Mouse (Mus musculus) heart, embryonic 14.5 days (tissue): Measurements from ENCODE around the gene Agap2. TPM values are rescaled to one million over a fixed set of nuclear protein-coding genes. Genes with fewer than 3 reads are reported as not detected.
A peak's percentile ranks its signal among the peaks of the same experiment; 100 is the strongest.

Experiments used
- ATAC-seq: fragments of 200-750 bp; cut with Nextera tagmentation; 2 replicates; pipeline ENCODE4 v1.8.0; 2017; ENCODE audit warnings: low read depth, moderate TSS enrichment; ENCODE audit not compliant: insufficient number of reproducible peaks, insufficient read depth, low FRiP score
- H3K27ac ChIP-seq, 2 experiments: fragments of 200-500 bp in 1 of 2; fragments of 300-500 bp in 1 of 2; sonication (generic) in 1 of 2; replicated peaks in 1 of 2; 2 replicates each; pipeline ENCODE4 v1.5.1; 2012 to 2014; ENCODE audit warnings: low read depth in 2 of 2, low read length in 2 of 2, control low read depth in 1 of 2, mild to moderate bottlenecking in 1 of 2, mixed read lengths in 1 of 2; ENCODE audit not compliant: control insufficient read depth in 1 of 2, insufficient read depth in 1 of 2
- H3K27me3 ChIP-seq: fragments of 300-500 bp; sonication (generic); 2 replicates; pipeline ENCODE4 v1.6.1; 2014; ENCODE audit warnings: mild to moderate bottlenecking, low read length, control low read depth; ENCODE audit not compliant: control insufficient read depth, insufficient read depth
- H3K36me3 ChIP-seq: fragments of 300-500 bp; sonication (generic); 2 replicates; pipeline ENCODE4 v1.6.1; 2014; ENCODE audit warnings: mild to moderate bottlenecking, control low read depth, low read length, mixed read lengths; ENCODE audit not compliant: control insufficient read depth, insufficient read depth
- H3K4me1 ChIP-seq, 2 experiments: fragments of 200-500 bp in 1 of 2; fragments of 300-500 bp in 1 of 2; sonication (generic) in 1 of 2; 2 replicates each; pipeline ENCODE4 v1.6.1; 2012 to 2014; ENCODE audit warnings: low read length in 2 of 2, control low read depth in 1 of 2, mixed read lengths in 1 of 2; ENCODE audit not compliant: control insufficient read depth in 2 of 2, insufficient read depth in 2 of 2
- H3K4me2 ChIP-seq: fragments of 300-500 bp; sonication (generic); 2 replicates; pipeline ENCODE4 v1.6.1; 2014; ENCODE audit warnings: mild to moderate bottlenecking, low read length
- H3K4me3 ChIP-seq, 2 experiments: fragments of 200-500 bp in 1 of 2; fragments of 300-500 bp in 1 of 2; sonication (generic) in 1 of 2; 2 replicates each; pipeline ENCODE4 v1.5.1; 2012 to 2014; ENCODE audit warnings: low read length in 2 of 2, mild to moderate bottlenecking in 2 of 2, control low read depth in 1 of 2, low read depth in 1 of 2, moderate library complexity in 1 of 2; ENCODE audit not compliant: control insufficient read depth in 1 of 2, insufficient read depth in 1 of 2
- H3K9ac ChIP-seq: fragments of 300-500 bp; sonication (generic); 2 replicates; pipeline ENCODE4 v1.6.1; 2014; ENCODE audit warnings: mild to moderate bottlenecking, low read length
- H3K9me3 ChIP-seq: fragments of 300-500 bp; sonication (generic); 2 replicates; pipeline ENCODE4 v1.6.1; 2016; ENCODE audit warnings: low read length, control low read depth; ENCODE audit not compliant: control insufficient read depth
- WGBS: fragments of 180-500 bp; shearing (Covaris S2); extraction: QIAGEN DNeasy Blood & Tissue Kit; methylation state at CpG from one replicate; pipeline ENCODE4 v1.1.7; 2014; 5-methylcytosine and 5-hydroxymethylcytosine counted together
- polyA plus RNA-seq: library from polyadenylated mRNA; unstranded; fragments of >200 nt; fragmentation: Nextera tagmentation; extraction: Ambion mirVana; gene quantifications from 2 replicates; pipeline ENCODE4 v1.2.1, GENCODE M21; 2014

Agap2 gene
- polyA plus RNA-seq, 1 experiment from 2014 or later: 0.27 TPM

DNA sequence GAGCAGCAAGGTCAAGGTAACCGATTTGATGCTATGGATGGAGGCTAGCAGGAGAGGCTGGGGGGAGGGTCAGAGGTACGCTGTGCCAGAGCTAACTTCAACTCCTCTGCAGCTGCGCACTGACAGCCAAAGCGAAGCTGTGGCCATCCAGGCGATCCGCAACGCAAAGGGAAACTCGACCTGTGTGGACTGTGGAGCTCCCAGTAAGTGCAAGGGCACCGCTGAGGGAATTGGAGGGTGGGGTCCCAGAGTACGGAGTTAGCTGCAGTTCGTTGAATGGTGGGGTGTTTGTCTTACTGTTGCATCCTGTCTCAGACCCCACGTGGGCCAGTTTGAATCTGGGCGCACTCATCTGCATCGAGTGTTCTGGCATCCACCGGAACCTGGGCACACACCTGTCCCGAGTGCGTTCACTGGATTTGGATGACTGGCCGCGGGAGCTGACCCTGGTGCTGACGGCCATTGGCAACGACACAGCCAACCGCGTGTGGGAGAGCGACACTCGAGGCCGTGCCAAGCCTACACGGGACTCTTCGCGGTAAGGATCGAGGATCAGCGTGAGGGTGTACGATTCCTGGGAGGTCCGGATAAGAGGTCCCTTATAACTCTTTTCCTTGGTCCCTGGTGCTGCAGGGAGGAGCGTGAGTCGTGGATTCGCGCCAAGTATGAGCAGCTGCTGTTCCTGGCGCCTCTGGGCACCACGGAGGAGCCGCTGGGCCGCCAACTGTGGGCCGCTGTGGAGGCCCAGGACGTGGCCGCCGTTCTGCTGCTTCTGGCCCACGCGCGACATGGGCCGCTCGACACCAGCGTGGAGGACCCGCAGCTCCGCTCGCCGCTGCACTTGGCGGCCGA lies 15.7 kb downstream of the Agap2 start:
- peaks cover 10 to 20% of the 10 kb centered on the region in 2 experiments for H3K4me1 ChIP-seq
- peaks cover under 1% of the 10 kb centered on the region; the same call in 1 of the 2 replicates for H3K36me3 ChIP-seq
- peak overlapping the region; percentile 43 for H3K4me2 ChIP-seq
- 9% methylated on average over 57 of the region's 57 CpGs for WGBS
- no peaks in the 10 kb centered on the region for H3K9me3 ChIP-seq
- no peak overlapping the region for H3K27ac ChIP-seq
- ATAC-seq: no peak
- H3K4me3 ChIP-seq: peak overlapping the region in 1 of 2 experiments; percentile 16; a peak in 2 of 4 replicates
- peaks cover 73% of the 10 kb centered on the region for H3K27me3 ChIP-seq
- H3K9ac ChIP-seq: no peak overlapping the region

DNA sequence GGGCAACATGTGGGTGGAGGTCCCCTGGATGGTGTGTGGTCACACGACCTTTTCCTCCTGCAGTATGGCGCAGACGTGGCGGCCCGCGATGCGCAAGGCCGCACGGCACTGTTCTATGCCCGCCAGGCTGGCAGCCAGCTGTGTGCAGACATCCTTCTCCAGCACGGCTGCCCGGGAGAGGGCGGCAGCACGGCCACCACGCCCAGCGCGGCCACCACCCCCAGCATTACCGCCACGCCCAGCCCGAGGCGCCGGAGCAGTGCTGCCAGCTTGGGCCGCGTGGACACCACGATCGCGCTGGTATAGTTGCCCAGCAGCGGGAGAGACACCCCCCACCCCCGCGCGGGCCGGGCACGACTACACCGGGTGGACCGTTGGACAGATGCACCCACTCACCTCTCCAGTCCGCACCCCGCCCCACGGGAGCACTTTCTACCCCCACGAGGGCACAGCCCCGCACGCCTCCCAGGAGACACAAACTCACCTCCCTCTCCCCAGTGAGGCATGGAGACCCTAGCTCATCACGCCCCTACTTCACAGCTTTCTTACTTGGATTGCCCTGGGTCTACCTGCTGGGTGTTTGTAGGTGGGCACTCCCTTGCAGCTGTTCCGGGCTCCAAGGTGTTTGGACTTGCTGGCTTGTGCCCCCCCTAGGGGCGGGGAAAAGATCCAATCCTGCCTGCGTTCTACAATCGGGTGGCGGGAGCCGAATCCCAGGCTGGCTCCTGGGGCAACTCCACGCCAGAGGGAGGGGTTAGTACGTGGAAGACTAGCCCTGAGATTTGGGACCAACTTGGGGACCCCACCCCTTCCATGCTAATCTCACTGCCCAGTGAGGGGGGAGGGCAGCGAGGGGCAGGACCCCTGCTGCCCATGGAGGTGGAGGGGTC lies 16.7 kb downstream of the Agap2 start:
- Histone ChIP-seq H3K27ac (no peak overlapping the region), H3K36me3 (peaks cover 9% of the 10 kb centered on the region), H3K9me3 (no peaks in the 10 kb centered on the region), H3K4me2 (peak overlapping the region; percentile 43), H3K4me1 (peaks cover 10 to 20% of the 10 kb centered on the region in 2 experiments), H3K9ac (no peak overlapping the region), H3K27me3 (peaks cover 69% of the 10 kb centered on the region), H3K4me3 (peak overlapping the region in 1 of 2 experiments; percentile 16; a peak in 2 of 4 replicates)
- WGBS: 10% methylated on average over 50 of the region's 51 CpGs
- no peak for ATAC-seq

DNA sequence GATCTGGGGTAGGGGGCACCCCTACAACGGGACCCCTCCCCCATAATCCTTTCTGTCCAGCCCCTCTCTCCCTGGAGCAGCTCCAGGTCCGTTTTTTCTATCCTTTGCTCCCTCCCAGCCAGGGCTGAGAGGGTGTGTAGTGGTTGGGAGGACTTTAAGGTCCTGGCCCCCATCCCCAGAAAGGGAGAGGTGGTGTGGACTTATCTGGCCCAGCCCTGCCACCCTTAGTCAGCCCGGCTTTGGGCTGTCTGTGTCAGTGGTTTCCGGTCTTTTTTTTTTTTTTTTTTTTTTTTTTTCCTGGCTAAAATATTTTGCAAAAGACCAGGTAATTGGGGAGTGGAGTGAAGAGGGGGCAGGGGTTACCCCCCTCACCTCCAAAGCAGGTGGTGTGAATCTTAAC lies 17.7 kb downstream of the Agap2 start:
- no peak overlapping the region for H3K9ac ChIP-seq
- ATAC-seq: no peak
- no peaks in the 10 kb centered on the region for H3K9me3 ChIP-seq
- H3K27ac ChIP-seq: no peak overlapping the region
- H3K27me3 ChIP-seq: peaks cover 60% of the 10 kb centered on the region
- WGBS: 45% methylated on average over 4 of the region's 4 CpGs
- peaks cover 10 to 20% of the 10 kb centered on the region in 2 experiments for H3K4me1 ChIP-seq
- H3K36me3 ChIP-seq: peaks cover 12% of the 10 kb centered on the region
- H3K4me2 ChIP-seq: no peak overlapping the region
- H3K4me3 ChIP-seq: no peak overlapping the region

DNA sequence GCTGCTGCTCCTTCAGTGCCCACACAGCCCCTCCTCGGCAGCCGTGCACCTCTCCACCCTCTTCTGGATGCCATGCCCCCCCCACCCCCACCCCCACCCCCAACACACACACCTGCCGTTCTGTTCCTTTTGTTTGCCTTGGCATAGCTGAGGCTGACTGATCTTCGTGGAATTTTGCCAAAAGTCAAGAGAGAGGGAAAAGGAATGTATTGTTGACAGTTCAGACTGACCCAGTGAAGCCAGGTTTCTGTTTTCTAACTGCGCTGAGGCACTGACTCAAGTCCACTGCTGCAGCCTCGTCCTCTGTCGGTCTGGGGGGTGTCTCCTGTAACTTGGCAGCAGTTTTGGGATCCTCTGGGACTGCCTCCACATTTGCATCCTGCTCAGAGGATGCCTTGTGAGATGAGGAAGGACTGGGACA lies 19.3 kb downstream of the Agap2 start:
- WGBS: 9% methylated on average over 5 of the region's 7 CpGs
- H3K36me3 ChIP-seq: peaks cover 28% of the 10 kb centered on the region
- no peaks in the 10 kb centered on the region for H3K9me3 ChIP-seq
- ATAC-seq: no peak
- no peak overlapping the region for H3K9ac ChIP-seq
- no peak overlapping the region for H3K4me3 ChIP-seq
- H3K27me3 ChIP-seq: peaks cover 44% of the 10 kb centered on the region
- H3K4me1 ChIP-seq: peaks cover 10 to 20% of the 10 kb centered on the region in 2 experiments
- no peak overlapping the region for H3K27ac ChIP-seq
- peak overlapping the region; percentile 21; the same call in 1 of the 2 replicates for H3K4me2 ChIP-seq

DNA sequence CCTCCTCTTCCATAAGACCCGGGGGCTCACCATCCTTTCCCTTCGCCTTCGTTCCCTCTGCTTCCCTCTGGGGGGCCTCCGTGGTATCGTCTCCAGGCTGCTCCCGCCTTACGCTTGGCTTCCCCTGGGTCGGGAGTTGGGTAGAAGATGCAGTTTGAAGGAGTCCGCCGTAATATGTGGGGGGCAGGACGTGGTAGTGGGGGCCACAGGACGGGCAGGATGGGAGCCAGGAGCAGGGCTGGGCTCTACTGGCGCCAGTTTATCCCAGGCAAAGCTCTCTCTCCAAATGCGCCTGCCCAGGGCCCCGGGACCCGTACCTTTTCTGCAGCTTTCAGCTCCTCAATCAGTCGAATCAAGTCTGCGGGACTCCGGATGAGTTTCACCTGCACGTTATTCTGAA lies 23.4 kb downstream of the Agap2 start:
- H3K4me2 ChIP-seq: no peak overlapping the region
- no peak overlapping the region for H3K4me3 ChIP-seq
- H3K9me3 ChIP-seq: no peaks in the 10 kb centered on the region
- no peak overlapping the region for H3K9ac ChIP-seq
- H3K36me3 ChIP-seq: peaks cover 34% of the 10 kb centered on the region
- H3K4me1 ChIP-seq: peaks cover 10 to 11% of the 10 kb centered on the region in 2 experiments
- no peak overlapping the region for H3K27ac ChIP-seq
- ATAC-seq: no peak
- peaks cover 2% of the 10 kb centered on the region for H3K27me3 ChIP-seq
- 78% methylated on average over 20 of the region's 20 CpGs for WGBS

DNA sequence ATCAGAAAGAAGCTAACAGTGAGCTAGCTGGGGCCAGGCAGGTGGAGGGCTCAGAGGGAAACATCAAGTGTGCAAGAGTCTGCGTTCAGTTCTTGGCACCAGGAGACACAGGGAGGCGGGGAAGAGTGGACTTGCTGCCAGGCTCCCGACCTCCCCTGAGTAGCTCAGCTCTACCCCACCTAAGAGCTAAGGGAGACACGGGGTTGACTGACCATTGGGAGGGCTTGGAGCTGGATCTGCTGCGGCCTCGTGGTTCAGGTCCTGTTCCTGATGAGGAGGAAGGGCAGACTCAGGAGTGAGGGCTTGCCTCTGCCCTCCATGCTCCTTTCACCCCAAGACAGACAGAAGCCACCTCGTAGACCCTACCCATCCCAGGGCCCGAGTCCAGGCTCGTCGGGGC lies 24.1 kb downstream of the Agap2 start:
- H3K27ac ChIP-seq: no peak overlapping the region
- peaks cover 9% of the 10 kb centered on the region in 2 experiments for H3K4me1 ChIP-seq
- H3K4me3 ChIP-seq: no peak overlapping the region
- H3K9ac ChIP-seq: no peak overlapping the region
- no peak for ATAC-seq
- no peaks in the 10 kb centered on the region for H3K27me3 ChIP-seq
- no peaks in the 10 kb centered on the region for H3K9me3 ChIP-seq
- WGBS: 85% methylated on average over 10 of the region's 10 CpGs
- H3K4me2 ChIP-seq: no peak overlapping the region
- H3K36me3 ChIP-seq: peaks cover 34% of the 10 kb centered on the region

DNA sequence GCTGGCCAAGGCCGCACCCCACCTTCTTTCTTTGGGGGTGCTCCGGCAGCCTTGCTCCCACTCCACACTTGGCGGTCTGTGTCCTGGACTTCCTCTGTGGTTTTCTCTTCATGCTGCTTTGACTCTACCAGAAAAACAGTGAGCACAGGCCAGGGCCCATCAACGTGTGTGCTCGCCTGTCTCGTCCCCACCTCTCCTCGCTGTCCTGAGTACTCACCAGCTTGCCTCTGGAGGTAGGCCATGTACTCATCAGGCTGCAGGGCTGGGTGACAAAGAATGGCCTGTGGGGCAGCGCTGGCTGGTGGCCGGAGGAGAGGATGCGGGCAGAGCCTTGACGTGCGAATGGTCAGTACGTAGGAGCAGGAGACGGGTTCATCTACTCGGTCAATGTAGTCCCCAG lies 24.8 kb downstream of the Agap2 start:
- ATAC-seq: no peak

More for the DNA sequence above, 24.8 kb downstream of the Agap2 start:
- no peak overlapping the region for H3K4me3 ChIP-seq
- no peaks in the 10 kb centered on the region for H3K9me3 ChIP-seq
- H3K27ac ChIP-seq: no peak overlapping the region
- H3K4me2 ChIP-seq: no peak overlapping the region
- 90% methylated on average over 15 of the region's 15 CpGs for WGBS
- H3K36me3 ChIP-seq: peaks cover 34% of the 10 kb centered on the region
- H3K27me3 ChIP-seq: no peaks in the 10 kb centered on the region
- peaks cover 2 to 4% of the 10 kb centered on the region in 2 experiments for H3K4me1 ChIP-seq
- no peak overlapping the region for H3K9ac ChIP-seq
